Mouse (Mus musculus): ENCODE results near the gene Pgam2. TPM values are rescaled to one million over a fixed set of nuclear protein-coding genes. Genes with fewer than 3 reads are reported as not detected.

The Pgam2 gene
- polyA plus RNA-seq, 2 experiments, result 55.3 to 88.3 TPM

GRCm38 (mm10) chr11:5837251-5838246, 34.0 kb upstream of the Pgam2 start, which contains the start of gene Polm:
Polm (minus strand) TSS chr11:5838016.
- H3K9ac ChIP-seq (ENCODE audit: low read depth, low read length, severe bottlenecking), result peak within 1 kb of the TSS; percentile 76

GRCm38 (mm10) chr11:5836126-5836525, 32.6 kb upstream of the Pgam2 start:
- ATAC-seq (ENCODE audit: low FRiP score, low read depth) (no peak), DNase-seq (ENCODE audit: low spot score) (no peak)
- no peak overlapping the region for H3K4me3 ChIP-seq (replicated peaks; ENCODE audit: low read length)
- H3K4me2 ChIP-seq (replicated peaks; ENCODE audit: low read depth, low read length, severe bottlenecking), result no peak overlapping the region
- no peak overlapping the region for H3K9ac ChIP-seq (ENCODE audit: low read depth, low read length, severe bottlenecking)
- 33% methylated on average over 1 of the region's 1 CpGs for WGBS
- no peak overlapping the region for H3K27ac ChIP-seq (replicated peaks; ENCODE audit: low read depth, low read length)
- TF ChIP-seq POLR2A (IDR thresholded peaks at IDR 0.05; ENCODE audit: borderline replicate concordance, extremely low read depth, insufficient read depth, insufficient read length), result no peak
- H3K36me3 ChIP-seq (ENCODE audit: control insufficient read depth, insufficient read depth, low read length), result peaks cover 30% of the 10 kb centered on the region
- H3K4me1 ChIP-seq (ENCODE audit: control insufficient read depth, insufficient read depth, low read length), result peaks cover 5% of the 10 kb centered on the region; the same call in 1 of the 2 replicates
- H3K27me3 ChIP-seq (ENCODE audit: control insufficient read depth, insufficient read depth, low read length), result no peaks in the 10 kb centered on the region
- no peaks in the 10 kb centered on the region for H3K9me3 ChIP-seq (ENCODE audit: control insufficient read depth, low read length)

More at GRCm38 (mm10) chr11:5837251-5838246, 34.0 kb upstream of the Pgam2 start, which contains the start of gene Polm:
- WGBS, result under 1% methylated on average over 61 of the region's 63 CpGs
- Histone ChIP-seq H3K4me3 (replicated peaks; ENCODE audit: low read length) (peak within 1 kb of the TSS; percentile 65), H3K27ac (replicated peaks; ENCODE audit: low read depth, low read length) (peak within 1 kb of the TSS; percentile 58), H3K4me2 (replicated peaks; ENCODE audit: low read depth, low read length, severe bottlenecking) (peak within 1 kb of the TSS; percentile 90), H3K36me3 (ENCODE audit: control insufficient read depth, insufficient read depth, low read length) (peaks cover 16% of the 10 kb centered on the region), H3K9me3 (ENCODE audit: control insufficient read depth, low read length) (no peaks in the 10 kb centered on the region), H3K27me3 (ENCODE audit: control insufficient read depth, insufficient read depth, low read length) (no peaks in the 10 kb centered on the region), H3K4me1 (ENCODE audit: control insufficient read depth, insufficient read depth, low read length) (peaks cover 5% of the 10 kb centered on the region; the same call in 1 of the 2 replicates)
- ATAC-seq (ENCODE audit: low FRiP score, low read depth) (peak; percentile 95), DNase-seq (ENCODE audit: low spot score) (peak; percentile 97)
- TF ChIP-seq POLR2A (IDR thresholded peaks at IDR 0.05; ENCODE audit: borderline replicate concordance, extremely low read depth, insufficient read depth, insufficient read length), result no peak; the same call in 1 of the 2 replicates

DNA sequence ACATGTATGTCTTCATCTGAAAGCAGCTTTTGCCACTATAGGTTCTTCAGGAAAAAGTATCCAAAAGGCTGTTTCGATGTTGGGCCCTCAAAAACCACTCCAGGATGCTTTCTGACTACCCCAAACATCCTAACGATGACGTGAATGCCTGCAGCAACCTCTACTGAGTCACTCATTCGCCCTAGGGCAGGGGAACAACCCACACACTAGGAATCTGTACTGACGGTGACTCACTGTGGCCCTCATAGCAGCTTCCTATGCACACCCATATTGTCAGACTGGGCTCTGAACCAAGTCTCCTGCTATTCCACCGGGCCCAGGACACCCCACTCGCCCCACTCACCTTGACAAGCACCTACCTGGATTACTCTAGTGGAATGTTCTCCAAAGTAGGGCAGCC, 31.5 kb upstream of the Pgam2 start:
- Histone ChIP-seq H3K27ac (replicated peaks; ENCODE audit: low read depth, low read length) (no peak overlapping the region), H3K9ac (ENCODE audit: low read depth, low read length, severe bottlenecking) (no peak overlapping the region), H3K4me2 (replicated peaks; ENCODE audit: low read depth, low read length, severe bottlenecking) (no peak overlapping the region), H3K9me3 (ENCODE audit: control insufficient read depth, low read length) (no peaks in the 10 kb centered on the region), H3K36me3 (ENCODE audit: control insufficient read depth, insufficient read depth, low read length) (peaks cover 36% of the 10 kb centered on the region), H3K4me3 (replicated peaks; ENCODE audit: low read length) (no peak overlapping the region), H3K27me3 (ENCODE audit: control insufficient read depth, insufficient read depth, low read length) (no peaks in the 10 kb centered on the region), H3K4me1 (ENCODE audit: control insufficient read depth, insufficient read depth, low read length) (peaks cover 3% of the 10 kb centered on the region; the same call in 1 of the 2 replicates)
- no peak for TF ChIP-seq POLR2A (IDR thresholded peaks at IDR 0.05; ENCODE audit: borderline replicate concordance, extremely low read depth, insufficient read depth, insufficient read length)
- no peak for ATAC-seq (ENCODE audit: low FRiP score, low read depth)
- no peak for DNase-seq (ENCODE audit: low spot score)
- 86% methylated on average over 7 of the region's 7 CpGs for WGBS

GRCm38 (mm10) chr11:5834506-5834905, 31.0 kb upstream of the Pgam2 start:
- no peaks in the 10 kb centered on the region; the same call in 1 of the 2 replicates for H3K4me1 ChIP-seq (ENCODE audit: control insufficient read depth, insufficient read depth, low read length)
- H3K4me2 ChIP-seq (replicated peaks; ENCODE audit: low read depth, low read length, severe bottlenecking), result no peak overlapping the region
- TF ChIP-seq POLR2A (IDR thresholded peaks at IDR 0.05; ENCODE audit: borderline replicate concordance, extremely low read depth, insufficient read depth, insufficient read length), result no peak
- no peaks in the 10 kb centered on the region for H3K9me3 ChIP-seq (ENCODE audit: control insufficient read depth, low read length)
- no peak overlapping the region for H3K4me3 ChIP-seq (replicated peaks; ENCODE audit: low read length)
- H3K36me3 ChIP-seq (ENCODE audit: control insufficient read depth, insufficient read depth, low read length), result peaks cover 38% of the 10 kb centered on the region
- DNase-seq (ENCODE audit: low spot score) (no peak), ATAC-seq (ENCODE audit: low FRiP score, low read depth) (no peak)
- H3K27me3 ChIP-seq (ENCODE audit: control insufficient read depth, insufficient read depth, low read length), result no peaks in the 10 kb centered on the region
- H3K27ac ChIP-seq (replicated peaks; ENCODE audit: low read depth, low read length), result no peak overlapping the region
- H3K9ac ChIP-seq (ENCODE audit: low read depth, low read length, severe bottlenecking), result no peak overlapping the region
- 79% methylated on average over 9 of the region's 9 CpGs for WGBS

- no peak for ATAC-seq (ENCODE audit: low FRiP score, low read depth)
Measured at GRCm38 (mm10) chr11:5829327-5829726, 25.8 kb upstream of the Pgam2 start.

More at GRCm38 (mm10) chr11:5829327-5829726, 25.8 kb upstream of the Pgam2 start:
- DNase-seq (ENCODE audit: low spot score), result no peak
- Histone ChIP-seq H3K27ac (replicated peaks; ENCODE audit: low read depth, low read length) (no peak overlapping the region), H3K36me3 (ENCODE audit: control insufficient read depth, insufficient read depth, low read length) (peaks cover 52% of the 10 kb centered on the region), H3K9me3 (ENCODE audit: control insufficient read depth, low read length) (no peaks in the 10 kb centered on the region), H3K9ac (ENCODE audit: low read depth, low read length, severe bottlenecking) (no peak overlapping the region), H3K4me2 (replicated peaks; ENCODE audit: low read depth, low read length, severe bottlenecking) (no peak overlapping the region), H3K4me1 (ENCODE audit: control insufficient read depth, insufficient read depth, low read length) (no peaks in the 10 kb centered on the region), H3K27me3 (ENCODE audit: control insufficient read depth, insufficient read depth, low read length) (no peaks in the 10 kb centered on the region), H3K4me3 (replicated peaks; ENCODE audit: low read length) (no peak overlapping the region)
- WGBS, result 88% methylated on average over 12 of the region's 12 CpGs
- no peak for TF ChIP-seq POLR2A (IDR thresholded peaks at IDR 0.05; ENCODE audit: borderline replicate concordance, extremely low read depth, insufficient read depth, insufficient read length)
